Mouse (Mus musculus) neural tube, embryonic 12.5 days (tissue): ENCODE measurements around the gene Bmpr1b. TPM values are rescaled to one million over a fixed set of nuclear protein-coding genes. Genes with fewer than 3 reads are reported as not detected.

Source experiments
- ATAC-seq: fragments of 200-750 bp; cut with Nextera tagmentation; 2 replicates; pipeline ENCODE4 v1.8.0; 2017; ENCODE audit warnings: low read depth, mild to moderate bottlenecking, moderate TSS enrichment, moderate library complexity; ENCODE audit not compliant: low FRiP score
- H3K27ac ChIP-seq: fragments of 300-500 bp; sonication (generic); 2 replicates; pipeline ENCODE4 v1.5.1; 2016
- H3K27me3 ChIP-seq: fragments of 300-500 bp; sonication (generic); replicated peaks from 2 replicates; pipeline ENCODE4 v1.6.1; 2016; ENCODE audit warnings: mild to moderate bottlenecking
- H3K36me3 ChIP-seq: fragments of 300-500 bp; sonication (generic); 2 replicates; pipeline ENCODE4 v1.6.1; 2016; ENCODE audit warnings: mild to moderate bottlenecking
- H3K4me1 ChIP-seq: fragments of 300-500 bp; sonication (generic); 2 replicates; pipeline ENCODE4 v1.6.1; 2016
- H3K4me2 ChIP-seq: fragments of 300-500 bp; sonication (generic); replicated peaks from 2 replicates; pipeline ENCODE4 v1.6.1; 2016; ENCODE audit warnings: mild to moderate bottlenecking
- H3K4me3 ChIP-seq: fragments of 300-500 bp; sonication (generic); 2 replicates; pipeline ENCODE4 v1.5.1; 2016
- H3K9ac ChIP-seq: fragments of 300-500 bp; sonication (generic); 2 replicates; pipeline ENCODE4 v1.6.1; 2016; ENCODE audit warnings: mild to moderate bottlenecking
- H3K9me3 ChIP-seq: fragments of 300-500 bp; sonication (generic); 2 replicates; pipeline ENCODE4 v1.6.1; 2016; ENCODE audit warnings: mild to moderate bottlenecking
- WGBS: fragments of 180-500 bp; shearing (Covaris S2); methylation state at CpG from one replicate; pipeline ENCODE4 v1.1.7; 2016; 5-methylcytosine and 5-hydroxymethylcytosine counted together
- polyA plus RNA-seq: library from polyadenylated mRNA; unstranded; fragments of >200 nt; fragmentation: Nextera tagmentation; extraction: Ambion mirVana; gene quantifications from 2 replicates; pipeline ENCODE4 v1.2.1, GENCODE M21; 2016

Gene Bmpr1b
- polyA plus RNA-seq, 1 experiment from 2014 or later = 12.6 TPM

DNA sequence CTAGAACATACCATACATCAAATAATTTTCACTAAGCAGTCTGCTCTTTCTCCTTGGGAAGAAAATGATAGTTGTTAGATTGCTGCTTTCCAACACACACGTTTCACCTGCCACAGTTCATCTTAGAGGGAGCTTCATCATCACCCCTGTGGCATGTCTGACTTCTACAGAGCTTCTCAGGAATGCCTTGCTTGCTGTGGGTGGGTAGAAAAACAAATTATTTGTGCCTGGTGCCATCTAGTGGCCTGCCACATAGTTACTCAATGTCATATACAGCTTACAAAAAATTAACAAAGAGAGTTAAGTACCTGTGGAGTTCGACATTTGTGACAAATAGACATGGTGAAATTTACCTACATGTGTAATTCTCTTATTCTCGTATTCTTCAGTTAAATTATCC, 338.1 kb downstream of the Bmpr1b start:
- ATAC-seq = peak; percentile 67; the same call in 1 of the 2 replicates
- H3K36me3 ChIP-seq = 0 out of 2 replicates have a peak, but pooled peaks cover 3% of the 10 kb centered on the region
- no peaks in the 10 kb centered on the region for H3K27me3 ChIP-seq
- H3K9ac ChIP-seq = no peak overlapping the region
- H3K9me3 ChIP-seq = no peaks in the 10 kb centered on the region
- no peak overlapping the region for H3K27ac ChIP-seq
- H3K4me3 ChIP-seq = no peak overlapping the region
- no peaks in the 10 kb centered on the region for H3K4me1 ChIP-seq
- WGBS = 27% methylated on average over 3 of the region's 3 CpGs
- H3K4me2 ChIP-seq = no peak overlapping the region

DNA sequence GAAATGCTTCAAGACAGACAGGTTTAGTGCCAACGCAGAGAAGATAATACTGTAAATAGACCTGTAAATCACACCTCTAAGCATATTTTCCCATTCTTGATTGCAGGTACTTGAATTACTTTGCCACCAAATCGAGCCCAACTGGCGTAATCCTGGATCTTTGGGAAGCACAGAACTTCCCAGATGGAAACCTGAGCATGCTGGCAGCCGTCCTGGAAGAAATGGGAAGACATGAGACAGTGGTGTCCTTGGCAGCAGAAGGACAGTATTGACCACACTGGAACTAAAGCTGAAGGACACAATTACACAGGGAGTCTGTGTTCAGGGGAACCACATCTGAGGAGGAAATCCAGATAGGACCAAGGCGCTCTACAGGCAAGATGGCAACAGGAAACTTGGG, 340.9 kb downstream of the Bmpr1b start:
- Histone ChIP-seq H3K4me2 (no peak overlapping the region), H3K4me3 (no peak overlapping the region), H3K9me3 (no peaks in the 10 kb centered on the region), H3K27me3 (no peaks in the 10 kb centered on the region), H3K36me3 (no peaks in the 10 kb centered on the region), H3K4me1 (no peaks in the 10 kb centered on the region), H3K27ac (no peak overlapping the region), H3K9ac (no peak overlapping the region)
- WGBS = 93% methylated on average over 5 of the region's 5 CpGs
- no peak for ATAC-seq

DNA sequence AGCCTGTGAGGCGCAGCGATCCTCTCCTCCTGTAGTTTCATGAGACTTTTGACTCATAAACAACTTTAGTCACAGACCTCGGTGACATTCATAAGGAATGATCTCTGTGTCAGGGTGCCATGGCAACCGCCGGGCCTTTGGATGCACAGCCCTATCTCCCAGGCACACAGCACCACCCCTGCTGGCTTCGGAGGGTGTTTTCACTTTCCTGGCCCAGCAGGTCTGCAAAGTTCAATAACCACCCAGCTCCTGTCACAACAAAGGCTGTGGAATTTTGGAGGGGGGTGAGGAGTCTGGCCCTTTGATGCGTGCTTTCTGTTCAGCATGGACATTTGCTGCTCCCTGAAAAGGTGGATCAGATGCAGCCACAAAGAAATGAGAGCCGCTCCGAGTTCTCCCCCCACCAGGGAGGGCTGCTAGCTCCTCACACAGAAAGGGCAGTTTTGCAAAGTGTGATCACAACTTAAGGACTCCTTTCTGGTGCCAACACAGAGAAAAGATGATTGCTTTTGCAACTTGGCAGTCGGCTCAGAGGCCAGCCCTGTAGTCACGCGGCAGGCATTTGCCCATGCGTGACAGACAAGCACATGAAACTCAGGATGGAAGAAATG, 349.8 kb downstream of the Bmpr1b start:
- no peaks in the 10 kb centered on the region for H3K27me3 ChIP-seq
- WGBS = 7% methylated on average over 13 of the region's 13 CpGs
- ATAC-seq = peak; percentile 98

DNA sequence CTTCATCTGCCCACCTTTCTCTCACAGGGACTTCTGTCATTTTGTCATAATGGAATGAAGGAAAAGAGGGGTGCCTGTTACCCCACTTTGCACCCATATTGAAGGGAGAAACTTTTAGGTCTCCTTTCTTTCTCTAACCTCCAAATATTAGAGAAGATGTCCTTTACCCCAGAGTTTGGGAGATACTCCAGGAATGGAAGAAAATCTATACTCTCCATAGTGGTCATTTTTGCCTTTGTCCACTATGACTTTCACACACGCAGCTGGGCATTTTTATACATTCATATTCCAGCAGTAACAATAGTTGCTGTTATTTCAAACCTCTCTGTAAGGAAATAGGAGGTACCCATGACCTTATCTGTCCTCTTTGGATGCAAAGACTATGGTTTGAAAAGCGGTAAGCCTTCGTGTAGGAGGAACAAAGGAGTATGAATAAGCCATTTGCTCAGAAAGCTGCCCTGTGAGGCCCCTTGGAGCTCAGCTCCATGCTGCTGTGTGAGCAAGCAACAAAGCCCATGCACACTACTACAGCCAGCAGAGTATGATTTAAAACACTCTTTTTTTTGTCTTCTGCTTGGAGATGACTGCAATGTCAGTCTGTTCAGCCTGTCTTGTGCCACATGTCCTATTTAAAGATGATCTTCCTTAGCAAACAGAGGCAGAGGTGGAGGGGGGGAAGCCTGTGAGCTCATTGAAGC, 350.5 kb downstream of the Bmpr1b start:
- WGBS = 8% methylated on average over 3 of the region's 3 CpGs
- H3K27ac ChIP-seq = no peak overlapping the region
- H3K4me3 ChIP-seq = no peak overlapping the region
- H3K4me2 ChIP-seq = peak overlapping the region; percentile 39
- H3K36me3 ChIP-seq = no peaks in the 10 kb centered on the region
- peaks cover 16% of the 10 kb centered on the region for H3K4me1 ChIP-seq
- H3K9ac ChIP-seq = no peak overlapping the region
- no peaks in the 10 kb centered on the region for H3K27me3 ChIP-seq
- no peaks in the 10 kb centered on the region for H3K9me3 ChIP-seq
- ATAC-seq = peak; percentile 77

More for the DNA sequence above, 349.8 kb downstream of the Bmpr1b start:
- Histone ChIP-seq H3K36me3 (no peaks in the 10 kb centered on the region), H3K4me3 (no peak overlapping the region), H3K4me2 (peak overlapping the region; percentile 39), H3K27ac (no peak overlapping the region), H3K9me3 (no peaks in the 10 kb centered on the region), H3K4me1 (peaks cover 16% of the 10 kb centered on the region), H3K9ac (no peak overlapping the region)

DNA sequence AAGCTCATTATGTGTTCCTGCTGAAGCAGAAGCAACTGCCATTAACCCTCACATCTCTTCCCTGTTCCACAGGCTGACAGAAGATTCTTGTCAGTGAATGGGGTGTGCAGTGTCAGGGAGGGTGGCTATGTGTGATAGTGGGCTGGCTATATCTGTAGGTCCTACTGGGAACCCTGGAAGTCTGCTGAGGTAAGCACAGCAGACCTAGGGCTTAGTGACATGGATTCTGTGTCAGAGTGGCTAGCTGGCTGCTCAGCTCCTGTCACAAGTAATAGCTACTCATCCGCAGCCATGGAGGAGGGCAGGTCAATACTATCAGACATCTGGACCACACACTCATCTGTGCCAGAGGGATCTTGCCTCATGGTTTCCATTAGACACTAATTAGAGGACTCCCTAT, 354.4 kb downstream of the Bmpr1b start:
- Histone ChIP-seq H3K4me2 (no peak overlapping the region), H3K9me3 (no peaks in the 10 kb centered on the region), H3K4me3 (no peak overlapping the region), H3K27ac (no peak overlapping the region), H3K27me3 (no peaks in the 10 kb centered on the region), H3K36me3 (no peaks in the 10 kb centered on the region), H3K4me1 (peaks cover 14% of the 10 kb centered on the region), H3K9ac (no peak overlapping the region)
- ATAC-seq = no peak
- 88% methylated on average over 1 of the region's 1 CpGs for WGBS

DNA sequence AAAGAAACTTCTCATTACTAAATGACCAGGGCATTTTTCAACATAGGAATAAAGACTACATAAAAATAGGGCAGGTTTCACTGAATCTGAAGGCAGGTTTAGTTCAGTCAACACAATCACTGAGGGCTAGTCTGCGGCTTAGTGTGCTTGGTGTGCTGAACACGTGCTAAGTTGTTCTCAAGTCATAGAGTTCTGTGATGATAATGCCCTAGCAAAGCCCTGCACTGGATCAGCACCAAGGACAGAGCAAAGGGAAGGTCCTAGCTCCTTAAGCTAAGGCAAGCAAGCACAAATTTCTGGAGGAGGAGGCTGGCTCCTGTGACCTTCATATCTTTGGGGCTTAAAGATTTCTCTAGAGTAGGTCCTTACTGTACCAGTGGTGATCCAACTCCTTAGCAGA, 357.9 kb downstream of the Bmpr1b start:
- H3K27me3 ChIP-seq = no peaks in the 10 kb centered on the region
- no peaks in the 10 kb centered on the region for H3K9me3 ChIP-seq
- no peaks in the 10 kb centered on the region for H3K36me3 ChIP-seq
- ATAC-seq = no peak
- H3K4me1 ChIP-seq = no peaks in the 10 kb centered on the region
- no peak overlapping the region for H3K4me3 ChIP-seq
- no peak overlapping the region for H3K9ac ChIP-seq
- H3K4me2 ChIP-seq = no peak overlapping the region
- WGBS = 13% methylated on average over 2 of the region's 2 CpGs
- no peak overlapping the region for H3K27ac ChIP-seq

DNA sequence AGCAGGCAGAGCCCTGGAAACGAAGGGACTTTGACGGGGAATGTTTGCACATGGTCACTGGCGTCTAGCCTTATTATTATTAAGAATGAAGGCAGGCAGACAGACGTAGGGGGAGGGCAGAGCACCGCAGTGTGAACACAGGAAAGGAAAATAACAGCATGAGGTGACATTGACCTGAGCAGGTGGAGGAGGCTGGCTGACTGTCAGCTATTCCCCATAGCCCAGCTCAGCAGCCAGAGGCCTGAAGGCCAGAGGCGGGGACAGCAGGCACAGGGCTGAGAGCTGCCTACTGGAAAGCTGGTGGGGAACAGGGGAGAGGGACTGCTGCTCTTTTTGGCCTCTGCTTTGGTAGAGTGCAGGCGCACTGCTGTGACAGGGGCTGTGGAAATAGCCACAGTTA, 358.3 kb downstream of the Bmpr1b start:
- no peak overlapping the region for H3K9ac ChIP-seq
- no peak for ATAC-seq
- H3K27me3 ChIP-seq = no peaks in the 10 kb centered on the region
- 40% methylated on average over 7 of the region's 7 CpGs for WGBS
- H3K9me3 ChIP-seq = no peaks in the 10 kb centered on the region
- no peak overlapping the region for H3K4me3 ChIP-seq
- H3K27ac ChIP-seq = no peak overlapping the region
- no peaks in the 10 kb centered on the region for H3K36me3 ChIP-seq
- H3K4me2 ChIP-seq = no peak overlapping the region
- H3K4me1 ChIP-seq = no peaks in the 10 kb centered on the region

DNA sequence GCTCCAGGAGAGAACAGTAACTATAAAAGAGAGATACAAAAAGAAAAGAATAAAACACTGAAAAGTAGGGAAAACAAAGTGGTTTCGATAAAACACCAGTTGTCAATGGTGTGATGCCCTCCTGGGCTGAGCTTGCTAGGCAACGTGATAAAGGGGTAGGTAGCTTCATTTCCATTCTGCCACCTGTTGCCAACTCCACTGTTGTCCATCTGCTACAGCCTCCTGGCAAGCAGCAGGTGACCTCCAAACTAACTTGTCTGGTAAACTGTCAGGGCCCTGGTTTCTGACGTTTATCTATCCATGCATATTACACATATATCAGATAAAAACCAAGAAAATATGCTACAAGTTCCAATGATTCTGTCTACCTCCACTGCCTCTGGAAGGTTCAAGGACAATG, 359.6 kb downstream of the Bmpr1b start:
- 77% methylated on average over 3 of the region's 3 CpGs for WGBS
- ATAC-seq = no peak

DNA sequence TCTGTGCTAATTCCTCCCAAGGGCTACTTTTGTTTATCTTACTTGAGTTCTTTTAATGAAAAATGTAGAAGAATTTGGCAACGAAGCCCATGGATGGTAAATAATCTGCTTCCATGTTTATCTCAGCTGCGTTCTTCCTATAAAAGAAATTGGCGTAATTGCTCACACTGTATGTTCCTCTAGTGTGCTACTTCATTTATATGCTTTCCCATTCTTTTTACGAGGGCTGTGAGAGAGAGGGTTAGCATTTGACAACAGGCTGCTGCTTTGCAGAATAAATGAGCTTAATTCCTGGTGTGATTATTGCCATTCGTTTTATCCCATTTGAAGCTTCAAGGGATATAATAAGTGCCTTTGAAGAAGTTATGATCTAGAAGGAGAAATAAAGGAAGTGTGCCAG, 365.1 kb downstream of the Bmpr1b start:
- no peaks in the 10 kb centered on the region for H3K4me1 ChIP-seq
- no peak overlapping the region for H3K9ac ChIP-seq
- no peaks in the 10 kb centered on the region for H3K36me3 ChIP-seq
- no peak overlapping the region for H3K27ac ChIP-seq
- H3K27me3 ChIP-seq = no peaks in the 10 kb centered on the region
- no peak overlapping the region for H3K4me2 ChIP-seq
- no peak overlapping the region for H3K4me3 ChIP-seq
- WGBS = 81% methylated on average over 5 of the region's 5 CpGs
- ATAC-seq = no peak
- no peaks in the 10 kb centered on the region for H3K9me3 ChIP-seq

More for the DNA sequence above, 359.6 kb downstream of the Bmpr1b start:
- Histone ChIP-seq H3K27ac (no peak overlapping the region), H3K9ac (no peak overlapping the region), H3K4me1 (no peaks in the 10 kb centered on the region), H3K4me3 (no peak overlapping the region), H3K36me3 (no peaks in the 10 kb centered on the region), H3K4me2 (no peak overlapping the region), H3K27me3 (no peaks in the 10 kb centered on the region), H3K9me3 (no peaks in the 10 kb centered on the region)

DNA sequence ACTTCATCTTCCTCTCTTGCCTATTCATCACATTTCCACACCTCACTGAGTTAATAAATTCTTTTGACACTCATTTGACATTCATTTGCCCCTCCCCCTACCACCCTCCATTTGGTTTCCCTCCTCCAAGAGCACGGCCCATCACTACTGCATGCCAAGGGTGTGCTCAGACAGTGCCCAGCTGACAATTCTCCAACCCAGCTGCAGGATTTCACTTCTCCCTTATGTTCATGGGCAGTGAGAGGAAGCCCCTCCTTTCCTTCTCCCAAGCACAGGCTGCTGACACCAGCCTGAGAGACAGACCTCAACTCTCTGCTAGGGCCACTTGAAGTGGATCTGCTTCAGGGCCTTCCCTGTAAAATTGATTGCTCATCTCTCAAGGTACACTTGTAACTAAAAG, 371.4 kb downstream of the Bmpr1b start:
- Histone ChIP-seq H3K4me3 (no peak overlapping the region), H3K36me3 (no peaks in the 10 kb centered on the region), H3K4me2 (no peak overlapping the region), H3K27me3 (no peaks in the 10 kb centered on the region), H3K9ac (no peak overlapping the region), H3K9me3 (no peaks in the 10 kb centered on the region), H3K4me1 (no peaks in the 10 kb centered on the region), H3K27ac (no peak overlapping the region)
- 0 out of 2 replicates have a peak, but pooled peaks have one; percentile 38 for ATAC-seq
- 33% methylated on average over 1 of the region's 1 CpGs for WGBS

DNA sequence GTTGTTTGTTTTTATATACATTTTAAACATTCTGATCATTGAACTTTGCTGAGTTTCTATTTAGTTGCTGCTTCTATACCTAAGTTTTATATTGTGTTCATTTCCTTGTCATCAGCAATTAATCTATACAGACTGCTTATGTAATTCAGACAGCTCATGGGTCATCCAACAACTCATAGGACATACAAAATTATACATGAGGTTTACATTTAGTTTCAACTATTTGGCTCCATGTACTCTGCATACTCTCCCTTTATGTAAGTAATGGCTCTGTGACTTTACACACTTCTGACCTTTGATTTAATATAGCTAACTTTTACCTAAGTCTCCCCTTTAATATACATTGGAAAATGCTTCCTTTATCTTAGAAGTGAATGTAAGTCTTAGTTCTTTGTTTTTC, 371.9 kb downstream of the Bmpr1b start:
- no peak for ATAC-seq
- no peaks in the 10 kb centered on the region for H3K4me1 ChIP-seq
- no peak overlapping the region for H3K9ac ChIP-seq
- H3K4me3 ChIP-seq = no peak overlapping the region
- H3K4me2 ChIP-seq = no peak overlapping the region
- no peaks in the 10 kb centered on the region for H3K36me3 ChIP-seq
- H3K27me3 ChIP-seq = no peaks in the 10 kb centered on the region
- no peak overlapping the region for H3K27ac ChIP-seq
- H3K9me3 ChIP-seq = no peaks in the 10 kb centered on the region

DNA sequence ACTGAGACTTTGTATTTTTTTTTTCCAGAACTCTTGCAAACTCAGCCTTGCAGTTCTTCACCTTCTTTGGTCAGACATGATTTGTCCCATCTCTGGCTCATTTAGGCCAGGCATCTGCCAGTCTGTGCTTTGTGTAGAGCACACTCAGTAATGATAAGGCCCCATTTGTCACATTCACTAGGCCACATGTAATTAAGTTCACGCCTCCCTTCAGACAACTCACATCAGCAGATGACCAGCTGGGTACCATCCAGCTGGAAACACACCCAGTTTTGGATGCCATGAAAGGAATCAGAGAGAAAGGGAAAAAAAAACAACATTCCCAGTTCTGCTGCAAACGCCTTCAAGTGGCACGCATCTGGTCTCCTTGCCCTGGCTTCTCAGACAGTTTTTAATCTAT, 374.9 kb downstream of the Bmpr1b start:
- no peaks in the 10 kb centered on the region for H3K36me3 ChIP-seq
- no peak overlapping the region for H3K4me2 ChIP-seq
- no peaks in the 10 kb centered on the region for H3K4me1 ChIP-seq
- no peaks in the 10 kb centered on the region for H3K9me3 ChIP-seq
- no peaks in the 10 kb centered on the region for H3K27me3 ChIP-seq
- 0 out of 2 replicates have a peak, but pooled peaks have one; percentile 36 for ATAC-seq
- H3K27ac ChIP-seq = no peak overlapping the region
- no peak overlapping the region for H3K4me3 ChIP-seq
- no peak overlapping the region for H3K9ac ChIP-seq
- 49% methylated on average over 3 of the region's 3 CpGs for WGBS

DNA sequence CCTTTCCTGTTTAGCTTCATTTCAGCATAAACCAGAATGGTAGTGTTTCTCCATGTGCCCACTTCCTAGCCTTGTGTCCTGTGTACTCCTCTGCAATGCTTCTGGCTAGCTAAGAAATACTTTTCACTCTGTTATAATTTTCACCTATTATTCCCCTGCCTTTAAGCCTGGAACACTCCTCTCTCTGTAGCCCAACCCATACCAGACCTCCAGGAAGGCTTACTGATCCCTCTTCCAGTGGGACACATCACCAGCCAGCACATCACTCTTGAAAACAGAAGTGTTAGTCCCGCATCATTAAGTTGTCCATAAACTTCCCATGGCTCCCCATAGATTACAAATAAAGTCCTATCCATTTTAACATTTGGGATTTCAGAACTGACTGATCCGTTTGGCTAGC, 375.5 kb downstream of the Bmpr1b start:
- Histone ChIP-seq H3K9me3 (no peaks in the 10 kb centered on the region), H3K27me3 (no peaks in the 10 kb centered on the region), H3K27ac (no peak overlapping the region), H3K36me3 (no peaks in the 10 kb centered on the region), H3K9ac (no peak overlapping the region), H3K4me2 (no peak overlapping the region), H3K4me1 (no peaks in the 10 kb centered on the region), H3K4me3 (no peak overlapping the region)
- WGBS = 57% methylated on average over 2 of the region's 2 CpGs
- ATAC-seq = no peak
